Mouse (Mus musculus): ENCODE results near the gene Kif18a.

- TF ChIP-seq CTCF (IDR thresholded peaks at IDR 0.05; ENCODE audit: low read depth): no peak
- no peak for TF ChIP-seq EP300 (IDR thresholded peaks at IDR 0.05; ENCODE audit: low read depth)
Observed at GRCm38 (mm10) chr2:109289327-109289726, 8.8 kb downstream of the Kif18a start.

Data from liver, postnatal 0 days (tissue).